Mouse (Mus musculus): Measurements from ENCODE around the gene Gm10197. TPM values are rescaled to one million over a fixed set of nuclear protein-coding genes. Genes with fewer than 3 reads are reported as not detected.

Gm10197 gene
- polyA plus RNA-seq, 1 experiment = not detected

DNA sequence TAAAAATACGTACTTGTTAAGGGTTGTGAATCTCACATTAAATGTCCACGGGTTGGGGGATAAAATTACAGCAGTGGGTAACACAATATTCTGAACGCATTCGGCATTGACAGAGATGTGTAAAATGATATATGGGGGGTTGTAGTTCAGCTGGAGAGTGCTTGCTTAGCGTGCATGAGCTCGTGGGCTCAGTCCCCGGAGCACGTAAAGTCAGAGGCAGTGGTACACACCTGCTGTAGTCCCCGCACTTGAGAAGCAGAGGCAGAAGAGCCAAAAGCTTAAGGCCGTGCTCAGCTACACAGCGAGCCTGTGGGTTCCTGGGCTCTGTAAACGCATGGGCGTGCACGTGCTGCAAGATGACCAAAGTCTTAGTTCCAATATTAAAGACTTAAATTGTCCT is 25.8 kb downstream of the Gm10197 start:
- Histone ChIP-seq H3K4me2 (ENCODE audit: low read depth) (no peak overlapping the region), H3K36me3 (ENCODE audit: control insufficient read depth, insufficient read depth) (no peaks in the 10 kb centered on the region), H3ac (ENCODE audit: control insufficient read depth, insufficient read length) (no peak overlapping the region), H3K4me3 (no peak overlapping the region), H3K79me2 (ENCODE audit: control insufficient read depth, insufficient read depth) (no peaks in the 10 kb centered on the region), H3K27me3 (ENCODE audit: control insufficient read depth, insufficient read depth, insufficient read length) (no peaks in the 10 kb centered on the region)
- TF ChIP-seq E2F4 (IDR thresholded peaks at IDR 0.05; ENCODE audit: insufficient read depth) (no peak), CEBPB (IDR thresholded peaks at IDR 0.05; ENCODE audit: insufficient read depth, poor library complexity, severe bottlenecking) (no peak), MAX (IDR thresholded peaks at IDR 0.05; ENCODE audit: low read depth) (no peak), MYOG (IDR thresholded peaks at IDR 0.05; ENCODE audit: control insufficient read depth in 1 of 3, insufficient read depth in 1 of 3, insufficient read length in 2 of 3, low read depth in 2 of 3) (no peak), SRF (IDR thresholded peaks at IDR 0.05; ENCODE audit: control insufficient read depth, insufficient read length, low read depth) (no peak), REST (IDR thresholded peaks at IDR 0.05; ENCODE audit: insufficient read depth, insufficient read length) (no peak), POLR2AphosphoS2 (IDR thresholded peaks at IDR 0.05; ENCODE audit: insufficient read length, low read depth) (no peak), MYOD1 (IDR thresholded peaks at IDR 0.05; ENCODE audit: control insufficient read depth in 1 of 3, insufficient read length in 2 of 3, low read depth in 2 of 3) (no peak), POLR2A (IDR thresholded peaks at IDR 0.05; ENCODE audit: insufficient read length, low read depth) (no peak), TCF12 (IDR thresholded peaks at IDR 0.05; ENCODE audit: insufficient read depth, poor library complexity, severe bottlenecking) (no peak), USF1 (IDR thresholded peaks at IDR 0.05; ENCODE audit: low read depth) (no peak), TCF3 (IDR thresholded peaks at IDR 0.05; ENCODE audit: insufficient read length, low read depth) (no peak)

DNA sequence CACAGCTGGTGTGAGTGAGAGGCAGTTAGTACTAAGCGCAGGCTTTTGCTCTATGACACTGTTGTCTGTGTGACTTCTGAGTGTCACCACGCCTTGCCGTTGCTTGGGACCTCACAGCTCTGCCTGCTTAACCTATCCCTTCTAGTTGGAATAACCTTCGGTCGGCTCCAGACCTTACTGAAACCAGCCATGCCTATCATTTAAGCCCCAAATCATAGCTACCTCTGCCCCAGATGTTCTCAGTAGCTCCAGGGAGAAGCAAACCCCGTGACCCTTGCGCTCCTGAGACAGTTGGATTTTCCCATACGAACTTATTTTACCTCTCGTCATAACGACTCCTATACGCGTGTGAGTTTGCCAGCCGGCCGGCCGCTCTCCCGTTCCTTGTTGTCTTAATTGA is 27.5 kb downstream of the Gm10197 start:
- TF ChIP-seq POLR2AphosphoS2 (IDR thresholded peaks at IDR 0.05; ENCODE audit: insufficient read length, low read depth) = no peak
- no peak for TF ChIP-seq CEBPB (IDR thresholded peaks at IDR 0.05; ENCODE audit: insufficient read depth, poor library complexity, severe bottlenecking)
- TF ChIP-seq USF1 (IDR thresholded peaks at IDR 0.05; ENCODE audit: low read depth) = no peak
- TF ChIP-seq REST (IDR thresholded peaks at IDR 0.05; ENCODE audit: insufficient read depth, insufficient read length) = no peak
- no peak for TF ChIP-seq TCF12 (IDR thresholded peaks at IDR 0.05; ENCODE audit: insufficient read depth, poor library complexity, severe bottlenecking)
- TF ChIP-seq MYOD1 (IDR thresholded peaks at IDR 0.05; ENCODE audit: control insufficient read depth in 1 of 3, insufficient read length in 2 of 3, low read depth in 2 of 3) = no peak
- TF ChIP-seq MAX (IDR thresholded peaks at IDR 0.05; ENCODE audit: low read depth) = no peak
- TF ChIP-seq SRF (IDR thresholded peaks at IDR 0.05; ENCODE audit: control insufficient read depth, insufficient read length, low read depth) = no peak
- TF ChIP-seq E2F4 (IDR thresholded peaks at IDR 0.05; ENCODE audit: insufficient read depth) = no peak
- no peak overlapping the region for H3ac ChIP-seq (ENCODE audit: control insufficient read depth, insufficient read length)
- H3K27me3 ChIP-seq (ENCODE audit: control insufficient read depth, insufficient read depth, insufficient read length) = no peaks in the 10 kb centered on the region
- H3K36me3 ChIP-seq (ENCODE audit: control insufficient read depth, insufficient read depth) = no peaks in the 10 kb centered on the region
- H3K4me3 ChIP-seq = no peak overlapping the region
- no peak overlapping the region for H3K4me2 ChIP-seq (ENCODE audit: low read depth)
- no peaks in the 10 kb centered on the region for H3K79me2 ChIP-seq (ENCODE audit: control insufficient read depth, insufficient read depth)

DNA sequence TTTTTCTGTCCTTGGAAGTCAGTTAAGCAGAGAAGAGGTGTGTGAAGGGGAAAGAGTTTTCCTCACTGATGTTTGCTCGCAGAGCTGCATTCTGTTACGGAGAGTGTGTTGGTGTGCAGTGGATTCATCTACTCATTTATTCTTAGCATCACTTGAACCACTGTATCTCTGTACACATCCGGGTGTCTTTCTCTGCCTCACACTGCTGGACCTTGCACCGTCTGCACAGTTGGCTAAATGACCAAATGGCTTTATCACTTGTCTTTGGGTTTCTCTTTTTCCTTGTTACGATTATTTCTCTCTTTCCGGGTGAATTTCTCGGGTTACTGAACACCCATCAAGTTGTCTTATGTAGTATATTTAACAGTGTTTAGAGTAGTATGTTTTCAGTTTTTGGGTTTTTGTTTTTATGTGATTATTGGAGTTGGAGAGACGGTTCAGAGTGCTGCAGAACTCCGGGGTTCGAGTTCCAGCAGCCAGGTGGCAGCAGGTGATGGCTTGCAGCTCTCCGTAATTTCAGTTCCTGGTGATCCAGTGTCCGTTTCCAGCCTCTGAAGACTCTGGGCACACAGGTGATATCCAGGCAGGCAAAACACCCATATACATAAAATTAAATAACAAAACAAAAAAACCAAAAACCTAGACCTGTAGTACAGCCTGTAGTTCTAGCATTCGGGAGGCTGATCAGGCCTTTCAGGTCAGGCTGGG is 28.2 kb downstream of the Gm10197 start:
- no peaks in the 10 kb centered on the region for H3K79me2 ChIP-seq (ENCODE audit: control insufficient read depth, insufficient read depth)
- H3K27me3 ChIP-seq (ENCODE audit: control insufficient read depth, insufficient read depth, insufficient read length) = no peaks in the 10 kb centered on the region
- H3K36me3 ChIP-seq (ENCODE audit: control insufficient read depth, insufficient read depth) = no peaks in the 10 kb centered on the region
- no peak overlapping the region for H3K4me2 ChIP-seq (ENCODE audit: low read depth)
- no peak overlapping the region for H3ac ChIP-seq (ENCODE audit: control insufficient read depth, insufficient read length)
- H3K4me3 ChIP-seq = no peak overlapping the region
- TF ChIP-seq POLR2A (IDR thresholded peaks at IDR 0.05; ENCODE audit: insufficient read length, low read depth) = no peak
- no peak for TF ChIP-seq USF1 (IDR thresholded peaks at IDR 0.05; ENCODE audit: low read depth)
- TF ChIP-seq MAX (IDR thresholded peaks at IDR 0.05; ENCODE audit: low read depth) = no peak
- TF ChIP-seq TCF12 (IDR thresholded peaks at IDR 0.05; ENCODE audit: insufficient read depth, poor library complexity, severe bottlenecking) = no peak
- TF ChIP-seq SRF (IDR thresholded peaks at IDR 0.05; ENCODE audit: control insufficient read depth, insufficient read length, low read depth) = no peak
- TF ChIP-seq MYOG (IDR thresholded peaks at IDR 0.05; ENCODE audit: control insufficient read depth in 1 of 3, insufficient read depth in 1 of 3, insufficient read length in 2 of 3, low read depth in 2 of 3) = no peak
- TF ChIP-seq CEBPB (IDR thresholded peaks at IDR 0.05; ENCODE audit: insufficient read depth, poor library complexity, severe bottlenecking) = no peak
- no peak for TF ChIP-seq E2F4 (IDR thresholded peaks at IDR 0.05; ENCODE audit: insufficient read depth)
- no peak for TF ChIP-seq REST (IDR thresholded peaks at IDR 0.05; ENCODE audit: insufficient read depth, insufficient read length)
- TF ChIP-seq MYOD1 (IDR thresholded peaks at IDR 0.05; ENCODE audit: control insufficient read depth in 1 of 3, insufficient read length in 2 of 3, low read depth in 2 of 3) = no peak
- TF ChIP-seq POLR2AphosphoS2 (IDR thresholded peaks at IDR 0.05; ENCODE audit: insufficient read length, low read depth) = no peak
- TF ChIP-seq TCF3 (IDR thresholded peaks at IDR 0.05; ENCODE audit: insufficient read length, low read depth) = no peak

DNA sequence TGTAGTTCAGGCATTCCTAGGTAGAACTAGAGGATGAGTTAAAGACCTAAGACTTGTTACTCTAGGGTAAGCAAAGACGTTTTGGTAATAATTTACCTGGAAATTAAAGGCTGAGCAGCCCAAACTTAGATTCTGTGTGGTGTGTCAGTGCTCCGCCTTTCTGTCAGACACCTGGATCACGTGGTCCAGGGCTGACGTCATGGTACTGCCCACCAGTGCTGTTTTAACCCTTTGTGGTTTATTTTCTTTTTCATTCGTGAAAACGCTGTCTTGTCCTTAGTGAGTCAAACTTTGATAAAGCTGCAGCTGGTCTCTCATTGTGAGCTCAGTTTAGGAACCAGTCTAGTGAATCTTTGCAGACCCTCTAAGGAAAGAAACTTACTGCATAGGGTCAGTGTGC is 31.1 kb downstream of the Gm10197 start:
- Histone ChIP-seq H3K4me3 (no peak overlapping the region), H3K36me3 (ENCODE audit: control insufficient read depth, insufficient read depth) (no peaks in the 10 kb centered on the region), H3K4me2 (ENCODE audit: low read depth) (no peak overlapping the region), H3K79me2 (ENCODE audit: control insufficient read depth, insufficient read depth) (no peaks in the 10 kb centered on the region), H3K27me3 (ENCODE audit: control insufficient read depth, insufficient read depth, insufficient read length) (no peaks in the 10 kb centered on the region), H3ac (ENCODE audit: control insufficient read depth, insufficient read length) (no peak overlapping the region)
- no peak for TF ChIP-seq POLR2A (IDR thresholded peaks at IDR 0.05; ENCODE audit: insufficient read length, low read depth)
- TF ChIP-seq USF1 (IDR thresholded peaks at IDR 0.05; ENCODE audit: low read depth) = peak; percentile 51

DNA sequence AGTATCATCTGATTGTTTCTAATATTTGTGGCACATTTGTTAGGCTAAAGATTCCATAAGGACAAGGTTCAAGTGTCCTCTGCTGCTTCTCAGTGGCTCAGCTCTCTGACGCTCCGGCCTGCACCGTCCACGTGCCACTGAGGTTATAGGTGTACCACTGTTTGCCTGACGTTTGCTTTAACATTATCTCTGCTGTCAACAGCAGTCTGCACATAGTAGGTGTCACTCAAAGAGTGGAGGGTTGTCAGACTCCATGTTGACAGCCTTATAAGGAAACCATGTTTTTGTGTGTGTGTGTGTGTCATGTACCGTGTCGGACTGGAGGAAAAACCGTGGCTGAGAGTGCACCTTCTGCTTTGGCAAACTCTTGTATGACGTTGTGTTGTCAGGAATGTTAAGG is 36.3 kb downstream of the Gm10197 start:
- Histone ChIP-seq H3K4me3 (no peak overlapping the region), H3K36me3 (ENCODE audit: control insufficient read depth, insufficient read depth) (no peaks in the 10 kb centered on the region), H3K79me2 (ENCODE audit: control insufficient read depth, insufficient read depth) (no peaks in the 10 kb centered on the region), H3K27me3 (ENCODE audit: control insufficient read depth, insufficient read depth, insufficient read length) (no peaks in the 10 kb centered on the region), H3K4me2 (ENCODE audit: low read depth) (no peak overlapping the region), H3ac (ENCODE audit: control insufficient read depth, insufficient read length) (no peak overlapping the region)
- TF ChIP-seq TCF3 (IDR thresholded peaks at IDR 0.05; ENCODE audit: insufficient read length, low read depth) (no peak), MYOG (IDR thresholded peaks at IDR 0.05; ENCODE audit: control insufficient read depth in 1 of 3, insufficient read depth in 1 of 3, insufficient read length in 2 of 3, low read depth in 2 of 3) (no peak), POLR2AphosphoS2 (IDR thresholded peaks at IDR 0.05; ENCODE audit: insufficient read length, low read depth) (no peak), MYOD1 (IDR thresholded peaks at IDR 0.05; ENCODE audit: control insufficient read depth in 1 of 3, insufficient read length in 2 of 3, low read depth in 2 of 3) (no peak), E2F4 (IDR thresholded peaks at IDR 0.05; ENCODE audit: insufficient read depth) (no peak), TCF12 (IDR thresholded peaks at IDR 0.05; ENCODE audit: insufficient read depth, poor library complexity, severe bottlenecking) (no peak), SRF (IDR thresholded peaks at IDR 0.05; ENCODE audit: control insufficient read depth, insufficient read length, low read depth) (no peak), POLR2A (IDR thresholded peaks at IDR 0.05; ENCODE audit: insufficient read length, low read depth) (no peak), USF1 (IDR thresholded peaks at IDR 0.05; ENCODE audit: low read depth) (no peak), REST (IDR thresholded peaks at IDR 0.05; ENCODE audit: insufficient read depth, insufficient read length) (no peak), CEBPB (IDR thresholded peaks at IDR 0.05; ENCODE audit: insufficient read depth, poor library complexity, severe bottlenecking) (no peak), MAX (IDR thresholded peaks at IDR 0.05; ENCODE audit: low read depth) (no peak)
